Mouse (Mus musculus) granulocyte monocyte progenitor cell, adult 5-6 weeks (primary cell): ENCODE measurements around the gene Cdkal1. TPM values are rescaled to one million over a fixed set of nuclear protein-coding genes. Genes with fewer than 3 reads are reported as not detected.

Experiments
- ATAC-seq: replicated peaks from 2 replicates; pipeline ENCODE4 v1.8.0; 2016; ENCODE audit warnings: mild to moderate bottlenecking, moderate TSS enrichment, inconsistent platforms; ENCODE audit not compliant: poor library complexity, severe bottlenecking
- total RNA-seq, 2 experiments: library from RNA; stranded (forward) in 1 of 2; stranded (reverse) in 1 of 2; fragments of 200-712, 200-1000 nt in 1 of 2; fragments of >200 nt in 1 of 2; fragmentation: Nextera tagmentation in 1 of 2; gene quantifications; 2 replicates each; pipeline ENCODE4 v1.2.3; 2014 to 2017

The Cdkal1 gene
- total RNA-seq, 2 experiments from 2014 or later: 21.8 to 30.4 TPM

DNA sequence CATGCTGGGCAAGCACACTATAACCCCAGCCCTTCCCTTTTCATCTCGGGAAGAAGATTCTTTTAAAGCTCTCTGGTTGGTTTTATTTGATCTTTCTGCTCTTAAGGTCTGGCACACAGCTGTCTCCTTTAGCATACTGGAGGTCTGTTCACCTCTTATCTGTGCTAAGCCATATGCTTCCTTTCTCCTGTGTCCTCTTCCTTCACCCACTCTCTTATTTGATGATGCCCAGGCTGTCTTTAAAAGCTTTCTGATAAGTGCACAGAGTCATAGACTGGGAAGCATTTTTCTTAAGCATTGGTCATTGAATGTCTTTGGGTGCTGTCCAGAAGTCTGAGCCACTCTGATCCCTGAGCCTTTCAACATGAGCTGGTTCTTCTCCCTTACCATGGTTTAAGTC, 397.1 kb downstream of the Cdkal1 start:
- no peak for ATAC-seq

DNA sequence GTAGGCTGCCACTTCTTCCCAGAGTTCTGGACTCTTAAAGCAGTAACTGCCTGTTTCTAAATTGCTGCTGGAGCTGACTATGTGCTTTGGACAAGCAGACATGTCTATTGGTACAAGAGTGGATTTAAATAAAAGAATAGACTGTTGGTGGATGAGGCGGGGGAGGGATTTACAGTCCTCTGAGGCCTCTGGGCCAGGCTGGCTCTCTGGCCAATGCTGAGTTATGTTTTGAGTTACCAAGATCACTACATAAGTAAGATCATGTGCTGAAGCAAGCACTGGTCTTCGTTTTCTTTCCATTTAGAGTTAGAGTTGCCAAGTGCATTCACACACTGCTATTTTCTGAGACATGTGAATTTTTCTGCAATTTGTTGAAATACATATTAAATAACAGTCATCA, 418.4 kb downstream of the Cdkal1 start:
- no peak for ATAC-seq

DNA sequence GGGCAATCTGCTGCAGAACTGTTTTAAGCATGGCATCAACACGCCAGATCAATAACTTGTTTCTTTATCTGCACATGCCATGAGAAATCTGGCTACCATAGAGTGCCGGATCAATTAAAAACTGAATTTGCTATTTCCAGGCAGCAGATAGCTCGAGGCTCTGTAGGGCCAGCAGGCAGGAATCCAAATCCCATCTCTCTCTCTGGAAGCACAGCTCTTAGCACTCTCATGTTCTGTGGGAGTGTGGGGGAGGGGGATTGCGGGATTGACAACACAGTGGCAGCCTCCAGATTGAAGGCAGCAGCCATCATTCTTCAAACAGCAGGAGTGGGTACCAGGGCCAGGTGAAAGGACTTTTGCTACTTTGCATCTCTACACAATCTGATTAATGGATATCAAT, 420.7 kb downstream of the Cdkal1 start:
- no peak for ATAC-seq

DNA sequence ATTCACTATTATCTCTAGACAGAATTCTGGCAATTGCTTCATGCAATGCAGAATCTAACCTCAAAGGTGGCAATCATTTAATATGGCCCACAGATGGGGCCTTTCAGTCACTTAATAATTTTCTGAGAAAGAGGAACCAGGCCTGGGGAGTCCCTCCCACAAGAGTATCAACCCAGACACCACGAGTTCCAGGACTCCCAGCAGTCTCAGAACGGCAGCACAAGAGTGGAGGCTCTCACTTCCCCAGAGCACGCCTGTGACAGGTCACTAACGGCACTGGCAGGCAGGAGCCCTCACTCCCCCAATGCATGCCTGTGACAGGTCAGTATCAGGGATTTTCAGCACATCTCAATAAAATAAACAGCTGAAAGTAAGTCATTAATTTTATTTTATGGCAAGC, 424.6 kb downstream of the Cdkal1 start:
- peak; percentile 99 for ATAC-seq

DNA sequence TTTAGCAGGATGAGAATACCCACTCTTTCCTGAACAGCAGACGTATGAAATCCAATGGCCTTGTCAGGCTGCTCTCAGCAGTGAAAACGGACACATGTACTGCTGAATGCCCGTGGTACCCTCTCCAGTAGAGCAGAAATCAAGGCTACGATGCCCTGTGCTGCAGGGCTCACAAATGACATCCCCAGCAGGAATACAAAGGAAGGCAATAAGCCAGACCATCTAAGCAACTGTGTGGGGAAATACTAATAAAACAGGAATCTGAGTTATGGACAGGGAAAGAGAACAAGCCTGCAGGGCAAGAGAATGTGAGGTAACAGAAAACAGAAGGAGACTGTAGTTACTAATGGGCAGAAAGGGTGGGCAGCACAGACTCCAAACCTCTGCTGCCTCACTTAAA, 425.6 kb downstream of the Cdkal1 start:
- no peak for ATAC-seq

DNA sequence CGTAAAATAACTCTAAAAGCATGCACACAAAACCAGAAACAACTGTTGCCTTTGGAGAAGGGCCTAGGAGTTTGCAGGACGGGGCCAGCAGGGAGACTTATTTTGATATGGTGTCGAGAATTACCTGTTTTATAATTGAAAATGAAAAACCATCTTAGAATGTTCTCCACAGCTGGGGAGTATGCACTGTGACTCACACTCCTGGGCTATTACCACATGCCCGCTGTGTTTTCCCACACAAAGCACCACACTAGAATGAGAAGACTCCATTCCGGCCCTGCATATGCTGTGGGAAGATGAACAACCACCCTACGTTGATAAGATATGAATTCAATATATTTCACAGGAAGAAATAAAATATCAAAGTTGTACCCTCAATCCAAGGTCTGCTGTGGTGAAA, 426.3 kb downstream of the Cdkal1 start:
- ATAC-seq: no peak

DNA sequence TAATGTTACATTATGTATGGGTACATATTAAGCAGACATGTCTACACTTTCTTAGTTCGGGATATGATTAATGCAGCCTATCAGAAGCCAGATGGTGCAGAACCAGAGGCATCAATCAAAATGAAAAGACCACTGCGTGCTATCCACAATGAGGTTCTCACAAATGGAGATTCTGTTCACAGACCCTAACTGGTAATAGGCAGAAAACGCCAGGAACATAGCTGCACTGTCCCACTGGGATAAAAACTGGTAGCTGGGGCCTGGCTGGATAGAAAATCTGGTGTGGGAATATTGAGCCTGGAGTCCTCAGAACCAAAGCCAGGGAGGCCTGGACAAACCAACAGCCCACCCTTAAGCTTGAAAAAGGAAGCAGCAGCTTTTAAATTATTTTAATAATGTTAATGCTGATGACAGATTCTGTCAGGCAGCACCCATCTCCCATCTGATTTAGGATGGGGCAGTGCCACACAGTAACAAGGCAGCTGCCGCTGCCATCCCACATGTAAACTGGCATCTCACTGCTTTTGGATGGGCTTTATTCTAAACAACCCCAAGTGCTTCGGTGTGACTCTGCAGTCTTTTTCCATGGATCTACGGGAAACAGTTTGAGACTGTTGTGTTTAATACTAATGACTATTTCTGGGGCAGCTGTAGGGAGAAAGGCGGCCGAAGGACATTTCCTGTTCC, 438.9 kb downstream of the Cdkal1 start:
- no peak for ATAC-seq

DNA sequence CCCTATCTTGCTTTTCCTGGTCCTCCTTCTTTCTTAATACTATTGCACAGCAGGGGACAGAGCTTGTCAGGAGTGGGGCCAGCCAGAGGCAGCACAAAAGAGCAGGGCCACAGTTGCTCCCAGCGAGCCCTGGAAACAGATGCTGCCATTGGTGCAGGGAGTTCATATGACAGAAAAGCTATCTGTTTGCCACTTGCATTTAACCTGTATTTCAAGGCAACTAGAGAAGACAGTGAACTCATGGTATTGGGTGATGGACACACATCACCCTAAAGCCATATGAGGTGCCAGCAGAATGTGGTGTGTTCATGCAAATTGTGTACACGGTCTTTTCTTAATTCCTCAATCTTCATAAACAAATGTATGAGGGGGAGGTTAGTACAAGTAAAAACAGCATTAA, 439.5 kb downstream of the Cdkal1 start:
- no peak for ATAC-seq

DNA sequence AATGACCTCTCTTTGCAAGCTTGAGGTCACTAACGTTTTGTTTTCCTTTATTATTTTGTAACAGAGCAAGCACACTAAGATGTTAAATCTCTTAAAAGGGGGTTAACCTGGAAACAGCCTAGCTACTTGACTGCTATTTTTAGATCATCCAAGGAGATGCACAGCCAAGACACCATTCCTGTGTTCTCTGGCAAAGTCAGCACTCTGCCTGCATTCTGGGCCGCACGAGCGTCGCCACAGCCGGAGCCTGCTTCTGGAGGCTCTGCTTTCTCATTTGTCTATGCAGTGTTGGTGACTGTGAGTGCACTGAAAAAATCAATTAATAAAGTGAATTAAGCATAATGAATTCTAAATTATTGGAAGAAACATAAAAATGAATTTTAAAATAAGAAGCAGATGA, 440.6 kb downstream of the Cdkal1 start:
- no peak for ATAC-seq

DNA sequence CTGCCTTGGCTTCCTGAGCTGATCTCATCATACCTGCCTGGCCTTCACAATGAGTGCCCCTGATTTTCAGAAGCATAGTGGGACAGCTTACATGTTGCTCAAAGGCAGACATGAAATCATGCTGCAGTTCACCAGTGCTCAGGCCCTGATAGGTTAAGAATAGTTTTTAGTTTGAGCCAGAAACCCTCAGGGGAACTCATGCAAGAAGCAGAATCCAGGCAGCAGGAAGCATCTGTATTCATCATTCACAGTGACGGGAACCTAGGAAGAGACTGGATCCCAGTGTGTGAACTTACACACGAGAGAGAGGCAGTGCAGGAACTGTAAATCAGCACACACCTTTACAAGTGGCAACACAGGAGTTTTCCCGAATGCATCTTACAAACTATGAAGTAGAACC, 441.0 kb downstream of the Cdkal1 start:
- no peak for ATAC-seq

DNA sequence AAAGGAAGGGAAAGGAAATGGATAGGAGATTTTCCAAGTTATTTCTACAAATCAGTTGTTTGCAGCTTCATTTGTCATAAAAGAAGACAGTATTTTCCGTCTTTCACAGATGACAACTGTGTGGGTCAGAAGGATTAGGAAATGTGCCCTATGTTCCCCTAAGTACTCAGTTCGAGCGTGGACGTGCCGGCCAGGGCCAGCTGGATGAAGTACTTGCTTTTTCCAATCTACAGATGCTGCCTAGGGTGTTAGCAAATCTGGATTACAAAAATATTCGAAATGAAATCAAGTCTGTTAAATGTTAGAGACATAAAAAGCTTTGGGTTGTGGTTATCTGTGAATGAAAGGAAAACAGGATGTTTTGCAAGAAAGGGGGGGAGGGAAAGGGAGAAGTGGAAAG, 444.3 kb downstream of the Cdkal1 start:
- ATAC-seq: no peak

DNA sequence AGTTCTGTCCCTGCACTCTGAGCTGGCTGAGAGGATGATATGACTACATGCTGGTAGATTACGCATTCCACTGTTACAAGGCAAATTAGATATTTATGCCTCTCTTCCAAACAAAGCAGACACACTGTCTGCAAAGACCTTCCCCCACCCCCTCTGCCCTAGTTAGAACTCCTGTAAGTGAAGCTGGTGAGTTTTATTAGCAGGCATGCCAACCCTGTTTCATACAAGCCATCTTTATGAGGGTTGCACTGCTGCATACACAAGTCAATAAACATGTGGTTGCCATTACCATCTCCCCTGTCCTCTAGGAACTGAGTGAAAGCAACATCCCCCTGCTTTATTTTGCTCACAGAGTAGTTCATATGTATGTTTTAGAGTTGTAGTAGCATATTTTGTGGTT, 447.9 kb downstream of the Cdkal1 start:
- ATAC-seq: no peak

DNA sequence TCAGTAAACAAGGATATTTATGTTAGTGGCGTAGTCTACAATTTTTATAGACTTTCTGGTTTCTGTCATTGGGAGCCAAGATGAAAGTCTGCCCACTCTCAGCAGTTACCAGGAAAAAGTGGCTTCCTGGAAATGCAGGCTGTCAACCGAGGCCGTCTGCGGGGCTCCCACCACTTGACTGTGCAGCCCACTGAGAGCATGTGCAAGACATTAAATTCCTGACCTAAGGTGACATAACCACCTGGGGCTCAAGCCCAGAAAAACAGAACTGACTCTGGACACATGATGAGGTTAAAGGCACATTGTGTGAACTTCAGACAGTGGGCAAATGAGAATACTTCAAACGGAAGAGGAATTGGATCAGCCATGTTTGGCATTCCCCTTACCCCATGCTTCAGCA, 450.2 kb downstream of the Cdkal1 start:
- ATAC-seq: no peak

DNA sequence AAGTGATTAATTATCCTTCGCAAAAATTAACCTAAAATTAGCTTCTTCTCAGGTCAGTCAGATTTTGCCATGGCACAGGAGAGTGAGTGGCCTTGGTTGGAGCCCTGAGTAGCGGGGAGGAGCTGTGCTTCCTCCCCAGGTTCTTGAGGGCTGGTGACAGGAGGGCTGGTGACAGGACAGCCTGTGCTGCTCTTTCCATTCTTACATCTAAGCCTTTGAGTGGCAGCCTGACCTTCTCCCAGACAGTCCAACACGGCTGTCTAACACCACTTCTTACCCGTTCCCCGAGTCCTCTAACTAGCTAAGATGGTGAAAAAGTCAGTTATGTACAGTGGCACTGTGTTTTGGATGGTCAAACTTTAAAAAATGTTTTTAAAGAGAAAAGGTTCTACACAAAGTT, 452.3 kb downstream of the Cdkal1 start:
- ATAC-seq: no peak

DNA sequence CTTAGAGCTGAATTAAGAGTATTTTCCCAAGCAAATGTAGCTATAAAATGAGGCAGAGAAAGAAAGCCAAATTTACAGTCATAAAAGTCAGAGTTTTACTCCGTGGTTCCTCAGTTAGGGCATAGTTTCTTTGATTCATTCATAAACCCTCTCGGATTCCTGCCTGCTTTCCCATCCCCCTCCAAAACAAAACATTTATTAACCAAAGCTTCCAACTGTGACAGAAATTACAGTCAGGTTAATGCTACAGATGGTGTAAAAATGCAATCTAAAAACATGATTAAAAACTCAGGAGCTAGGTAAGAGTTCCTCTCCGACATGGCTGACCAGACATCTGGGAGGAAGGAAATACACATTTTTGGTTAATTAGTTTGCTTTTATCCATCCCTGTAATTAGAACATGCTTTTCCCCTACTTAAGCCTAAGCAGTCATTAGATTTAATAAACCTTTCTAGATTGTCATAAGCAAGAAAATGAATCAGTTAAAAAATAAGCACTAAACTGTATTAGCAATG, 452.9 kb downstream of the Cdkal1 start:
- no peak for ATAC-seq

DNA sequence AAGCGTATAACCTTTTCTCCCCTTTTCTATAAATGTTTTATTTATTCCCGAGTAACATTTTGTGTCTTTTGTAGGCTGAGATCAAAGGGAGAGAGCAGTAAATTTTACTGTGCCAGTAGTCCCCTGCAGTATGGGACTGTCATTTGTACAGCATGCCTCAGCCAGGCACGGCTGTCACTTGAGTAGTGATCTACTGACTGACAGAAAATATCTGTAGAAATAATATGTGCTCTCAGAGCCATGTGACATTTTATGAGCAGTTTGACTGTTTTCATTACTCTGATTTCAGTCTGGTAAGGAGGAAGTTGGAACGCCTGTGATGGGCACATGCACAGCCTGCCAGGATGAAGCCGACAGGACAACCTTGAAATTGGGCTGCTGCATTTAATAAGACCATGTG, 455.6 kb downstream of the Cdkal1 start:
- ATAC-seq: no peak

DNA sequence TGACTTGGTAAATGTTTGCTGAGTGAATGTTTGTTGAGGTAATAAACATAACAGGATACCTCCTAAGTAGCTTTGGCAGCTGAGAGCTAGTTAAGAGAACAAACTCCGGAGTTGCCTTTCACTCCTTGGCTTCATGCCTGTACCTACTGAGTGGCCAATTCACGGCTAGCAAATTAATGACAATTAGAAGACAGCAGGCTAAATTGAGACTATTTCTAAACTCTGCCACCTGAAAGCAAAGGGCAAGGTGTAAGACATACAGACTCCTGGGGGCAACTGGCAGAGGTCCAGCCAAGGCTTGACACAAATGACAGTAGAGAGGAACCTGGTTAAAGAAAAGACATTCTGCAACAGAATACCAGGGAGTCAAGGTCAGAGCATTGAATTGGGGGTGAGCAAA, 457.0 kb downstream of the Cdkal1 start:
- ATAC-seq: no peak

DNA sequence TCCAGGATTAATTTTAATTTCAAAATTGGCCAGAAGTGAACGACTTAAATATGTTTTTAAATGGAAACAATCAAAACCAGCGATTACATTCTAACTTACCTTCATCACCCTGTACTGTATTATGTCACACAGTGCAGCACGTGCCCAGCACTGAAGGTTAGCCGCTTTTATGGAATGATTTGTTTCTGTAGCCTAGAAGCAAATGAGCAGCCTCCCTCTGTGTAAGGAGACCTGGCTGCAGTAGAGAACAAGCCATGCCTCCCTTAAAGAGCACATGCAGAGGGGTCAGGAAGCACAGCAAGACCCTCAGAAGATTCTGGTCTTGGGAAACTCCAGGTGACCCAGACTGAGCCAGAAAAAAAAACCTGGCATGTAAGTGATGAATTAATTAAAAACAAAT, 459.8 kb downstream of the Cdkal1 start:
- ATAC-seq: no peak

DNA sequence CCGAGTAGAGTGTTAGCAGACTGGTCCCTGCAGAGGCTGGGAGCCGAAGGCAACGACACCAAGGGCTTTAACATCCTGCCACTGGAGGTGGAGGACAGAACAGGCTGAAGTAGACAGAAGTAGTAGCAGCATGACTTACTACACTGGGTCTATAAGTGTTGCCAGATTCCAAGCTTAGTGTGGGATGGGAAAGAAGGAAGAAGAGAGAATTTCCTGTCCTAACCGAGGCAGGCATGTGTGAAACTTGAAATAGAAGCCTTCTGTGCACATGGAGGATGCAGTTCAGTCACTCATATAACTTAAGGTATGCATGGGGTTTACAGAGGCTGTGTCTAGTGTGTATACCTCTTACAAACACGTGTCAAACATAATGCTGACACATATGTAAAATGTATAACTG, 465.4 kb downstream of the Cdkal1 start:
- ATAC-seq: no peak

DNA sequence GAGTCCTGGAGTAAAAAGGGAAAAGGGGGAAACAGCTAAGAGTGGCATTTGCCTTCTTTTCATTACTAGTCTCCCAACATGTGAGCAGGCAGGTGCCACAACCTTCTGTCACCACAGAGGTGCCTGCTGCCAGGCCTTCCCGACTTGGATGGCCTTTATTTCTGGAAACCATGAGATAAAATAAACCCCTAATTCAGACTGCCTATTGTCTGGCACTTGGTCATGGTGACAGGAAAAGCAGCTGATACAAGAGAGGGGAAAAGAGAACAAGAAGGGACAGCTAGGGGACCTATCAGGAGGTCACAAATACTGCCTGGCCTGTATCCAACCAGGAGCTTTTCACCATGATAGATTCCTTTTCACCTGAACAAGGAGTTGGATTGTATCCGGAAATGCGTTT, 466.6 kb downstream of the Cdkal1 start:
- ATAC-seq: no peak

DNA sequence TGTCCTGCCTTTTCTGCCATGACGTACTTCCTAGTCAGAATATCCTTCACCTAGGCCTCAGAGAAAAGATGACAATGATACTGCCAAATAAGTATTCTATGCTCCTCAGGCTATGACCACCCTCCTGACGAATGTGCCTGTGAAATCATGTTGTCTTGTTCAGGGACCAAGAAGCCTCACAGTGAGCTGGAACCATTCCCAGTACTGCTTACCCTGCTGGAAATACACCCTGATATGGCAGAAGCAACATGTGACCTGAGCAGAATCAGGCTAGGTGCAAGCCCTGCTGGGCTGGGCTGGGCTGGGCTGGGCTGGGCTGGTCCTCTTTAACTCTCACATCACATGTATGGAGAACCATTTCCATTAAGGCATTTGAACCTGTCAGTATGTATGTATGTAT, 477.9 kb downstream of the Cdkal1 start:
- ATAC-seq: no peak

DNA sequence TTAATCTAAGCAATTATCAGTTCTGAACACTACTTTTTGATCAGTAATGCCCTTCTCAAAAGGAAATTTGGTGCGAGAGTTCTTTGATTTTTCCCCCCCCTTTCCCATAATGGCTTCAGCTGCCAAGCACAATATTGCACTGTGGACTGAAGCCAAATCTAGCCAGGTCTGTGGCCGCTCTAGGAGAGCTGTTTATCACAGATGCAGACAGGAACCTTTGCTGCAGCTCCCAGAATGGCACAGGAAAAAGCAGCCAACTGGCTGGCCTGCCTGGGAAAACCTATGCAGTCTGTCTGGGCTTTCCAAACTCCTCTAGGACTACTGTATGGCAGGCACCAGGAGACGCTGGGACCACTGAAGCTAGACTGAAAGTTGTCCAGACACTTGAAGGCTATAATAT, 483.6 kb downstream of the Cdkal1 start:
- ATAC-seq: no peak

DNA sequence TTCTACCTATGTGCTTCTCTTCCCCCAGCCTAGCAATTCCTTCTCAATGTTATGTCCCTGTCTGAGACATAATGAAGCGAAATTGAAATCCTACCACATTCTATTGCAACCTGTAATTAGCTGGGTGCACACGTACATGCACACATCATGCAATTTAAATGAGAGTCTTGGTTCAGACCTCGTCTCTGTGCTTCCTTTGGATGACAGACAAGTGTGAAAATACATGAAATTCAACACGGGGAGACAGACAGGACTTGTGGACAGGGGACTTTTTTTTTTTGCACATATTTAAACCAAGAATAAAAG, 484.1 kb downstream of the Cdkal1 start:
- ATAC-seq: no peak
